Mouse (Mus musculus): ENCODE results near the gene Lhfp.

DNA sequence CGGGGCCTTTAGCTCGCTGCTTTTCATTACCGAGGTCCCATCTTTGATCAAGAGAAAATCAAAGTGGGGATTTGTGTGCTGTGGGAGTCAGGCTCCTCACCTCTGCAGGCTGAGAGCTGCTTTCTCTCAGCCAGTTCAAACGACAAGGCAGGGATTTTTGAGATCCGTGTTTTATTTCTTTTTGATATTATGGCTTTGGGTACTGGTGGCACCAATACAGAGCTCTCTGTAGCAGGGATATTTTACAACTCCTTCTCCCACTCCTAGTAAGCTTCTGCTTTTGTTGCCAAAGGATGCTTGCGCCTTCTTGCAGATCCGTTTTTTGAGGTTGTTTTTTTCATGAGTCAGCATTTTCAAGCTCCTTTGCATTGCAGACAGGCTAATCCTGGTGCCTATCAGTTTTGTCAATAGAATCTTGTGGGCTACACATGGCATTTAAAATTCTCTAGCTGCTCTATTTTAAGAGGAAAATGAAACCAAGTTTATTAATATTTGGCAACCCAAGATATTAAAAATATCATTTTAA, 172.5 kb downstream of the Lhfp start:
- TF ChIP-seq CTCF (IDR thresholded peaks at IDR 0.05; ENCODE audit: low read depth) (no peak), EP300 (IDR thresholded peaks at IDR 0.05; ENCODE audit: low read depth) (no peak)
